Mouse (Mus musculus) hindbrain, embryonic 14.5 days (tissue): ENCODE measurements around the gene Efr3b. TPM values are rescaled to one million over a fixed set of nuclear protein-coding genes. Genes with fewer than 3 reads are reported as not detected.

Source experiments
- ATAC-seq: fragments of 200-750 bp; cut with Nextera tagmentation; 2 replicates; pipeline ENCODE4 v1.8.0; 2017; ENCODE audit warnings: moderate number of reproducible peaks, mild to moderate bottlenecking, moderate TSS enrichment, moderate library complexity; ENCODE audit not compliant: low FRiP score
- DNase-seq: peaks from one replicate; pipeline ENCODE4 v3.0.0-alpha.2; 2015; ENCODE audit warnings: low spot score
- H3K27ac ChIP-seq: fragments of 300-500 bp; sonication (generic); 2 replicates; pipeline ENCODE4 v1.5.1; 2014; ENCODE audit warnings: mild to moderate bottlenecking, moderate library complexity
- H3K27me3 ChIP-seq: fragments of 300-500 bp; sonication (generic); 2 replicates; pipeline ENCODE4 v1.6.1; 2014; ENCODE audit warnings: mild to moderate bottlenecking, low read length, mixed read lengths; ENCODE audit not compliant: control insufficient read depth, insufficient read depth
- H3K36me3 ChIP-seq: fragments of 300-500 bp; sonication (generic); replicated peaks from 2 replicates; pipeline ENCODE4 v1.6.1; 2014; ENCODE audit not compliant: control insufficient read depth, insufficient read depth
- H3K4me1 ChIP-seq: fragments of 300-500 bp; sonication (generic); replicated peaks from 2 replicates; pipeline ENCODE4 v1.6.1; 2014; ENCODE audit warnings: antibody characterized with exemption, low read length, mixed read lengths; ENCODE audit not compliant: control insufficient read depth, insufficient read depth
- H3K4me2 ChIP-seq: fragments of 300-500 bp; sonication (generic); replicated peaks from 2 replicates; pipeline ENCODE4 v1.6.1; 2014; ENCODE audit warnings: mild to moderate bottlenecking, moderate library complexity
- H3K4me3 ChIP-seq: fragments of 300-500 bp; sonication (generic); replicated peaks from 2 replicates; pipeline ENCODE4 v1.5.1; 2014; ENCODE audit warnings: mild to moderate bottlenecking, low read length
- H3K9ac ChIP-seq: fragments of 300-500 bp; sonication (generic); 2 replicates; pipeline ENCODE4 v1.6.1; 2014
- H3K9me3 ChIP-seq: fragments of 300-500 bp; sonication (generic); 2 replicates; pipeline ENCODE4 v1.6.1; 2016; ENCODE audit warnings: low read length; ENCODE audit not compliant: control insufficient read depth
- WGBS: fragments of 180-500 bp; shearing (Covaris S2); extraction: QIAGEN DNeasy Blood & Tissue Kit; methylation state at CpG from one replicate; pipeline ENCODE4 v1.1.7; 2014; 5-methylcytosine and 5-hydroxymethylcytosine counted together
- polyA plus RNA-seq: library from polyadenylated mRNA; unstranded; fragments of >200 nt; fragmentation: Nextera tagmentation; extraction: Ambion mirVana; gene quantifications from 2 replicates; pipeline ENCODE4 v1.2.1, GENCODE M21; 2014

The Efr3b gene
- 35.9 and 36.7 TPM in 2 replicates for polyA plus RNA-seq

- peak within 1 kb of the TSS; percentile 93 for H3K4me3 ChIP-seq
- peak within 1 kb of the TSS; percentile 87 for H3K4me2 ChIP-seq
- H3K4me1 ChIP-seq = peaks cover 16% of the 10 kb centered on the region
- peak within 1 kb of the TSS; percentile 87 for H3K27ac ChIP-seq
- H3K36me3 ChIP-seq = no peaks in the 10 kb centered on the region
- WGBS = under 1% methylated on average over 72 of the region's 78 CpGs
- H3K27me3 ChIP-seq = no peaks in the 10 kb centered on the region
- peak within 1 kb of the TSS; percentile 95 for H3K9ac ChIP-seq
- no peaks in the 10 kb centered on the region for H3K9me3 ChIP-seq
- ATAC-seq (peak; percentile 93), DNase-seq (peak; percentile 90)
Measured at GRCm38 (mm10) chr12:4038061-4039041, at the start of gene Efr3b. Gene Efr3b, minus strand, starts transcription at chr12:4038915.

DNA sequence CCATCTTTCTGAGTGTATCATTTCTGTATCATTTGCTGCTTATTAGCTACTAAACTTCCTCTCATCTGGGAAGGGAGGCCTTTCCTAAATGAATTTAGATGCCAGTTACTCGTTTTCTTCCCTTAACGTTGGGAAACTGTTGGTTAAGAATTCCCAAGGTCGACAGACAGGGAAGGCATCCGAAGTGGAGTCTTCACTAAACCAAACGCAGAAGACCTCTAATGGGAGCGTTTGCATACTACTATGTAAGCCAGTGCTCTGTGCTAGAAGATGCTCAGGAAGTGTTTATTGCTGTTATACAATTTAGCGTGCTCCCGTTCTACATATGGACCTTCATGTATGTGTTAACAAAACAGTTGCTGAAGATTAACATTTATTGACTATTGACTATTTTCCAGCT is 44.7 kb upstream of the Efr3b start:
- H3K4me1 ChIP-seq = peaks cover 7% of the 10 kb centered on the region; the same call in 1 of the 2 replicates
- ATAC-seq (no peak), DNase-seq (no peak)
- peak overlapping the region; percentile 54 for H3K4me3 ChIP-seq
- 70% methylated on average over 8 of the region's 8 CpGs for WGBS
- peaks cover 28% of the 10 kb centered on the region for H3K36me3 ChIP-seq
- no peaks in the 10 kb centered on the region for H3K9me3 ChIP-seq
- no peaks in the 10 kb centered on the region for H3K27me3 ChIP-seq
- H3K27ac ChIP-seq = no peak overlapping the region
- H3K9ac ChIP-seq = peak overlapping the region; percentile 73; the same call in 1 of the 2 replicates
- peak overlapping the region; percentile 76 for H3K4me2 ChIP-seq

GRCm38 (mm10) chr12:4082132-4083001 is 43.7 kb upstream of the Efr3b start, which contains the start of gene Dnajc27:
Gene Dnajc27, plus strand, starts transcription at chr12:4082583.
- Histone ChIP-seq H3K9me3 (no peaks in the 10 kb centered on the region), H3K4me3 (peak within 1 kb of the TSS; percentile 54), H3K27me3 (no peaks in the 10 kb centered on the region), H3K27ac (peak within 1 kb of the TSS; percentile 96), H3K4me1 (peaks cover 7% of the 10 kb centered on the region; the same call in 1 of the 2 replicates), H3K36me3 (peaks cover 17% of the 10 kb centered on the region), H3K9ac (peak within 1 kb of the TSS; percentile 73), H3K4me2 (peak within 1 kb of the TSS; percentile 76)
- ATAC-seq (peak; percentile 97), DNase-seq (peak; percentile 98)
- WGBS = 4% methylated on average over 57 of the region's 59 CpGs

- H3K4me1 ChIP-seq = peaks cover 7% of the 10 kb centered on the region; the same call in 1 of the 2 replicates
- no peaks in the 10 kb centered on the region for H3K36me3 ChIP-seq
- WGBS = 2% methylated on average over 2 of the region's 2 CpGs
- no peak overlapping the region for H3K9ac ChIP-seq
- DNase-seq (peak; percentile 92), ATAC-seq (no peak)
- H3K4me3 ChIP-seq = no peak overlapping the region
- no peaks in the 10 kb centered on the region for H3K27me3 ChIP-seq
- H3K4me2 ChIP-seq = no peak overlapping the region
- H3K9me3 ChIP-seq = no peaks in the 10 kb centered on the region
- no peak overlapping the region for H3K27ac ChIP-seq
Measured at GRCm38 (mm10) chr12:4080311-4080710, 41.6 kb upstream of the Efr3b start.

DNA sequence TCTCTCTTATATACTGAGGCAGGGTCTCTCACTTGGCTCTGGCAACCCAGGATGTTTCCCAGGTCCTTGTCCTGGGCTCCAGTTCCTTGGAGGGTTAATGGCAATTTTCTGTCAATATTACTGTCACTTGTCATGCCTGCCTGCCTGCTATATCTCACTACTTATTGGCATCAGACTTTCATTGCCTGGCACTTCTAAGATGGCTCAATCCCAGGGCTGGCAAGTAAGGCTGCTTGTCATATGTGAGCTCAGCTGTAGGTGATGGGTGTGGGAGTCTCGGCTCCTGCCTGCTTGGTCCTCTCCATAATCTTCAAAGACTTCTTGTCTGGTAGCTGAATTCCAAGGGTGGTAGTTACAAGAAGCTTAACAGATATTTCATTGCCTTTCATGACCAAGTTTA is 39.4 kb upstream of the Efr3b start:
- Histone ChIP-seq H3K27ac (no peak overlapping the region), H3K9ac (no peak overlapping the region), H3K27me3 (no peaks in the 10 kb centered on the region), H3K4me1 (peaks cover 2% of the 10 kb centered on the region; the same call in 1 of the 2 replicates), H3K9me3 (no peaks in the 10 kb centered on the region), H3K4me2 (no peak overlapping the region), H3K4me3 (no peak overlapping the region), H3K36me3 (no peaks in the 10 kb centered on the region)
- 75% methylated on average over 1 of the region's 1 CpGs for WGBS
- DNase-seq (no peak), ATAC-seq (no peak)

DNA sequence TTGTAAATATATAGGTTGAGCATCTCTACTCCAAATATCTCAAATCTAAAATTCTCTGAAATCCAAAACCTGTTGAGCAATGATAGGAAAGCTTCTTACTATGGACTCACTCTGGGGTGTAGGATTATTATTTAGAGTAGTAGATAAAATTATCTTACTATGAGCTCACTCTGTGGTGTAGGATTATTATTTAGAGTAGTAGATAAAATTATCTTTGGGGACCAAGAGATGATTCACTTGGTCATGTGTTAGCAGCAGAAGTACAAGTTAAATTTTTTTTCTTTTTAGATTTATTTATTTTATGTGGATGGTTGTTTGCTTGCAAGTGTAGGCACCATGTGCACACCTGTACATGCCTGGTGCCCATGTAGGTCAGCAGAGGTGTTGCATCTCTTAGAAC is 37.7 kb upstream of the Efr3b start:
- ATAC-seq = no peak

GRCm38 (mm10) chr12:4075407-4075806 is 36.7 kb upstream of the Efr3b start:
- Histone ChIP-seq H3K9me3 (no peaks in the 10 kb centered on the region), H3K9ac (no peak overlapping the region), H3K27me3 (no peaks in the 10 kb centered on the region), H3K4me1 (no peaks in the 10 kb centered on the region), H3K4me3 (no peak overlapping the region), H3K4me2 (no peak overlapping the region), H3K36me3 (no peaks in the 10 kb centered on the region), H3K27ac (no peak overlapping the region)
- WGBS = 54% methylated on average over 8 of the region's 8 CpGs
- DNase-seq (no peak), ATAC-seq (no peak)

More for the DNA sequence above, 37.7 kb upstream of the Efr3b start:
- DNase-seq = no peak
- Histone ChIP-seq H3K27me3 (no peaks in the 10 kb centered on the region), H3K4me2 (no peak overlapping the region), H3K4me1 (no peaks in the 10 kb centered on the region), H3K9ac (no peak overlapping the region), H3K4me3 (no peak overlapping the region), H3K27ac (no peak overlapping the region), H3K9me3 (no peaks in the 10 kb centered on the region), H3K36me3 (no peaks in the 10 kb centered on the region)

- Histone ChIP-seq H3K36me3 (no peaks in the 10 kb centered on the region), H3K9ac (no peak overlapping the region), H3K27ac (no peak overlapping the region), H3K27me3 (no peaks in the 10 kb centered on the region), H3K4me1 (no peaks in the 10 kb centered on the region), H3K9me3 (no peaks in the 10 kb centered on the region), H3K4me3 (no peak overlapping the region), H3K4me2 (no peak overlapping the region)
- DNase-seq = no peak
- no peak for ATAC-seq
- 87% methylated on average over 9 of the region's 9 CpGs for WGBS
Measured at GRCm38 (mm10) chr12:4071671-4072070, 33.0 kb upstream of the Efr3b start.

DNA sequence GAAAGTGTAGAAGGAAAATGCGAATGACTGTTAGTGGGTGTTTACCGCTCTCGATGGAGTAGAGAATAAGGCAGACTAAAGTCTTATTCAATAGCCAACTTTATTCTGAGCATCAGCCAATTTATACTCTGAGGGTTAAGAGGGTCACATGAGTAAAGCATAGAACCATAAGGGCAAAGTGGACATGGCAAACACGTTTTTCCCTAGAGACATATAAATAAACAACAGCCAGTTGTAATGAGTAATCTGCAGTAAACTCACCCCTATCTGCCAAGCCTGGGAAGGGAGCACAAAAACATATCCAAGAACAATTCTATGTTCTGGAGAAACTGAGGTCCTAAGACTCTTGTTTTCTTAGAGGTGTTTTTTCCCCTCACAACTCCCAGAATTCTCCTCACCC is 29.8 kb upstream of the Efr3b start:
- no peak for DNase-seq

More for the DNA sequence above, 29.8 kb upstream of the Efr3b start:
- Histone ChIP-seq H3K4me2 (no peak overlapping the region), H3K36me3 (no peaks in the 10 kb centered on the region), H3K9me3 (no peaks in the 10 kb centered on the region), H3K27me3 (no peaks in the 10 kb centered on the region), H3K4me3 (no peak overlapping the region), H3K9ac (no peak overlapping the region), H3K27ac (no peak overlapping the region), H3K4me1 (no peaks in the 10 kb centered on the region)
- WGBS = 83% methylated on average over 4 of the region's 4 CpGs
- no peak for ATAC-seq
